Mouse (Mus musculus) 416B (cell line): Measurements from ENCODE around the gene Wdr12.
"Not testable (repeated sequence)": the region's sequence is repeated elsewhere in the genome, so short reads cannot be mapped to it uniquely, and the experiment has no call there.

Experiments used
- DNase-seq: peaks from one replicate; pipeline ENCODE4 v3.0.0; 2011; ENCODE audit warnings: low read depth

Gene Wdr12

GRCm38 (mm10) chr1:60098024-60098781, at the start of gene Wdr12, which contains the start of gene Carf:
Wdr12 (minus strand) TSS chr1:60098645.
Carf (plus strand) TSS chr1:60098247.
- peak; percentile 98 for DNase-seq

GRCm38 (mm10) chr1:60137346-60137745, 38.9 kb upstream of the Wdr12 start:
- DNase-seq: no peak

- no peak for DNase-seq
These were observed 19.4 kb upstream of the Wdr12 start for GRCm38 (mm10) chr1:60117721-60118455.

GRCm38 (mm10) chr1:60104582-60104981, 6.1 kb upstream of the Wdr12 start:
- DNase-seq: peak; percentile 43

GRCm38 (mm10) chr1:60098839-60099238, 394 bp upstream of the Wdr12 start:
- DNase-seq: peak; percentile 49

- DNase-seq: peak; percentile 91
These were observed 995 bp downstream of the Wdr12 start for GRCm38 (mm10) chr1:60097277-60098023.

- DNase-seq: peak; percentile 81
These were observed 1.7 kb downstream of the Wdr12 start for GRCm38 (mm10) chr1:60096572-60097276.

GRCm38 (mm10) chr1:60076411-60076810, 22.0 kb downstream of the Wdr12 start:
- DNase-seq: no peak

- DNase-seq: no peak
These were observed 22.9 kb downstream of the Wdr12 start for GRCm38 (mm10) chr1:60075590-60075989.

- DNase-seq: no peak
These were observed 23.5 kb downstream of the Wdr12 start for GRCm38 (mm10) chr1:60074935-60075334.

- DNase-seq: peak; percentile 70
These were observed 27.7 kb downstream of the Wdr12 start for GRCm38 (mm10) chr1:60070725-60071124.

GRCm38 (mm10) chr1:60056310-60056709, 42.1 kb downstream of the Wdr12 start:
- DNase-seq: no peak

GRCm38 (mm10) chr1:60054659-60055058, 43.8 kb downstream of the Wdr12 start:
- peak; percentile 45 for DNase-seq

- not testable (repeated sequence) for DNase-seq
These were observed 51.0 kb downstream of the Wdr12 start for GRCm38 (mm10) chr1:60047481-60047880.

- DNase-seq: no peak
These were observed 53.9 kb downstream of the Wdr12 start for GRCm38 (mm10) chr1:60044595-60044994.

- no peak for DNase-seq
These were observed 55.5 kb downstream of the Wdr12 start, which contains the start of gene Ica1l for GRCm38 (mm10) chr1:60042796-60043469. Ica1l (minus strand) TSS chr1:60043184.

GRCm38 (mm10) chr1:60042398-60042795, 56.0 kb downstream of the Wdr12 start:
- no peak for DNase-seq

GRCm38 (mm10) chr1:60035044-60035443, 63.4 kb downstream of the Wdr12 start:
- DNase-seq: no peak
